Mouse (Mus musculus) brain, embryonic 14.5 days (tissue): ENCODE data around the gene Sod3. TPM values are rescaled to one million over a fixed set of nuclear protein-coding genes. Genes with fewer than 3 reads are reported as not detected.

Experiments used
- DNase-seq: peaks from one replicate; pipeline ENCODE4 v3.0.0-alpha.2; 2011; ENCODE audit warnings: low read depth
- CTCF ChIP-seq: fragments of 200-500 bp; IDR thresholded peaks from 2 replicates; pipeline ENCODE4 v1.5.1; 2012; ENCODE audit warnings: inconsistent platforms, mild to moderate bottlenecking, moderate library complexity, borderline replicate concordance; ENCODE audit not compliant: insufficient read depth, insufficient read length; ENCODE audit errors: extremely low read depth
- POLR2A ChIP-seq: fragments of 200-500 bp; IDR thresholded peaks from 2 replicates; pipeline ENCODE4 v1.6.1; 2012; ENCODE audit warnings: mild to moderate bottlenecking, inconsistent platforms, borderline replicate concordance; ENCODE audit not compliant: poor library complexity, insufficient read depth, insufficient read length, severe bottlenecking; ENCODE audit errors: extremely low read depth
- polyA plus RNA-seq: library from polyadenylated mRNA; depleted of rRNA; stranded (reverse); fragments of >200 nt; gene quantifications from 2 replicates; pipeline ENCODE4 v1.2.3, GENCODE M21; 2012; rRNA removed

Sod3 gene
- polyA plus RNA-seq, 1 experiment = 1.3 TPM

GRCm38 (mm10) chr5:52388092-52388749 lies 24.6 kb downstream of the Sod3 start:
- TF ChIP-seq CTCF (no peak), POLR2A (no peak)
- DNase-seq = no peak

GRCm38 (mm10) chr5:52390381-52390780 lies 26.8 kb downstream of the Sod3 start:
- no peak for DNase-seq
- no peak for TF ChIP-seq POLR2A
- TF ChIP-seq CTCF = no peak

- DNase-seq = peak; percentile 13
- no peak for TF ChIP-seq CTCF
- no peak for TF ChIP-seq POLR2A
Measured at GRCm38 (mm10) chr5:52391471-52391870, 27.9 kb downstream of the Sod3 start.

GRCm38 (mm10) chr5:52393756-52394155 lies 30.2 kb downstream of the Sod3 start:
- no peak for DNase-seq
- TF ChIP-seq POLR2A = no peak
- TF ChIP-seq CTCF = no peak

- peak; percentile 45 for DNase-seq
- TF ChIP-seq POLR2A (no peak), CTCF (no peak)
Measured at GRCm38 (mm10) chr5:52404373-52404772, 40.8 kb downstream of the Sod3 start.

- TF ChIP-seq POLR2A = no peak
- TF ChIP-seq CTCF = no peak
- DNase-seq = peak; percentile 62
Measured at GRCm38 (mm10) chr5:52408668-52409315, 45.2 kb downstream of the Sod3 start.

- DNase-seq = peak; percentile 25
- no peak for TF ChIP-seq POLR2A
Measured at GRCm38 (mm10) chr5:52410197-52410596, 46.6 kb downstream of the Sod3 start.

- no peak for DNase-seq
- TF ChIP-seq CTCF = no peak
- TF ChIP-seq POLR2A = no peak
Measured at GRCm38 (mm10) chr5:52411567-52411966, 48.0 kb downstream of the Sod3 start.

- TF ChIP-seq POLR2A (no peak), CTCF (no peak)
- no peak for DNase-seq
Measured at GRCm38 (mm10) chr5:52415193-52415592, 51.6 kb downstream of the Sod3 start.

GRCm38 (mm10) chr5:52415917-52416316 lies 52.3 kb downstream of the Sod3 start:
- DNase-seq = no peak
- TF ChIP-seq CTCF (no peak), POLR2A (no peak)

- TF ChIP-seq POLR2A (no peak), CTCF (no peak)
Measured at GRCm38 (mm10) chr5:52416485-52416884, 52.9 kb downstream of the Sod3 start.

More at GRCm38 (mm10) chr5:52416485-52416884, 52.9 kb downstream of the Sod3 start:
- no peak for DNase-seq

Other genes with a start within 250 kb of the Sod3 start
- 168 and 172 TPM in 2 replicates for gene Dhx15, start 173.3 kb upstream of the Sod3 start, polyA plus RNA-seq
- gene Ccdc149, start 107.7 kb downstream of the Sod3 start, polyA plus RNA-seq = 8.0 and 11.3 TPM in 2 replicates
- gene Lgi2, start 202.7 kb downstream of the Sod3 start, polyA plus RNA-seq = 3.1 and 8.3 TPM in 2 replicates